Comparison of ENCODE assay signal across 14 mouse cellular contexts in genomic region chr12:17701795-17702194, GRCm38 (mm10). TPM values are rescaled to one million over a fixed set of nuclear protein-coding genes. Genes with fewer than 3 reads are reported as not detected.
DNase-seq lines count a peak whose midpoint lies in the region; ATAC-seq lines count a peak whose summit lies in the region.
"Had no signal": no experiment of that assay in that cellular context is flagged by ENCODE, and none has a peak within 500 bp of the region (broad histone marks: within the 10 kb centered on the region; RNA-seq: fewer than 3 reads in every experiment).

No protein-coding gene starts in this region.

- no peaks in the 10 kb centered on the region for H3K36me3 ChIP-seq in heart, embryonic 16.5 days (ENCODE audit: control insufficient read depth, insufficient read depth)
- no peaks in the 10 kb centered on the region for H3K36me3 ChIP-seq in liver, embryonic 15.5 days (replicated peaks)
- no peaks in the 10 kb centered on the region for H3K36me3 ChIP-seq in intestine, embryonic 16.5 days (ENCODE audit: control insufficient read depth, insufficient read depth, low read length)
- H3K36me3 ChIP-seq: embryonic facial prominence, embryonic 10.5 days; hindbrain, embryonic 13.5 days had no signal

- no peak overlapping the region for H3K9ac ChIP-seq in heart, embryonic 16.5 days (ENCODE audit: low read length)
- no peak overlapping the region for H3K9ac ChIP-seq in liver, embryonic 15.5 days
- no peak overlapping the region for H3K9ac ChIP-seq in intestine, embryonic 16.5 days (ENCODE audit: low read depth, low read length)
- H3K9ac ChIP-seq: hindbrain, embryonic 13.5 days had no signal

- no peaks in the 10 kb centered on the region for H3K27me3 ChIP-seq in heart, embryonic 16.5 days (ENCODE audit: control insufficient read depth, insufficient read depth, low read length)
- no peaks in the 10 kb centered on the region for H3K27me3 ChIP-seq in liver, embryonic 15.5 days
- no peaks in the 10 kb centered on the region for H3K27me3 ChIP-seq in intestine, embryonic 16.5 days (replicated peaks; ENCODE audit: control insufficient read depth, insufficient read depth, low read length)
- H3K27me3 ChIP-seq: hindbrain, embryonic 13.5 days had no signal

- DNase-seq in heart, postnatal 10 days: no peak
- no peak for DNase-seq in liver
- no peak for DNase-seq in B cell, adult 2 months
- DNase-seq: adrenal gland, postnatal 25 days; kidney, adult 9 months; right cerebral cortex, postnatal 25 days; thymus, adult 2 months had no signal

- H3K9me3 ChIP-seq in heart, embryonic 16.5 days (replicated peaks; ENCODE audit: control insufficient read depth, low read length): no peaks in the 10 kb centered on the region
- no peaks in the 10 kb centered on the region for H3K9me3 ChIP-seq in liver, embryonic 15.5 days (replicated peaks)
- no peaks in the 10 kb centered on the region for H3K9me3 ChIP-seq in intestine, embryonic 16.5 days (ENCODE audit: control insufficient read depth, low read length)
- H3K9me3 ChIP-seq: embryonic facial prominence, embryonic 10.5 days; hindbrain, embryonic 13.5 days had no signal

- intact Hi-C loops in heart, postnatal 10 days (cut with DNase I): no loop called here

- WGBS in heart, embryonic 16.5 days: 50% methylated on average over 2 of the region's 2 CpGs
- 58% methylated on average over 2 of the region's 2 CpGs for WGBS in liver, embryonic 15.5 days (ENCODE audit: insufficient replicate concordance)
- 27% methylated on average over 2 of the region's 2 CpGs for WGBS in intestine, embryonic 16.5 days

- peaks cover 10% of the 10 kb centered on the region for H3K4me1 ChIP-seq in heart, embryonic 16.5 days (ENCODE audit: control insufficient read depth, insufficient read depth, low read length)
- H3K4me1 ChIP-seq in liver, embryonic 15.5 days (replicated peaks): peaks cover 37% of the 10 kb centered on the region
- peaks cover 46% of the 10 kb centered on the region for H3K4me1 ChIP-seq in brown adipose tissue, adult 24 weeks (ENCODE audit: control insufficient read depth, insufficient read depth, insufficient read length, low read length)
- peaks cover 34% of the 10 kb centered on the region for H3K4me1 ChIP-seq in intestine, embryonic 16.5 days (ENCODE audit: control insufficient read depth, insufficient read depth, low read length)

- no peak overlapping the region for H3K4me3 ChIP-seq in heart, embryonic 16.5 days (ENCODE audit: low read length)
- no peak overlapping the region for H3K4me3 ChIP-seq in liver, embryonic 15.5 days (replicated peaks)
- peak overlapping the region; percentile 16; the same call in 1 of the 2 replicates for H3K4me3 ChIP-seq in brown adipose tissue, adult 24 weeks (ENCODE audit: insufficient read depth, low read depth, low read length)
- H3K4me3 ChIP-seq in intestine, embryonic 16.5 days (ENCODE audit: low read length): no peak overlapping the region
- H3K4me3 ChIP-seq: embryonic facial prominence, embryonic 10.5 days; hindbrain, embryonic 13.5 days had no signal

- H3K4me2 ChIP-seq in heart, embryonic 16.5 days (ENCODE audit: low read depth, low read length): no peak overlapping the region
- H3K4me2 ChIP-seq in liver, embryonic 15.5 days: no peak overlapping the region
- no peak overlapping the region for H3K4me2 ChIP-seq in intestine, embryonic 16.5 days (ENCODE audit: low read depth, low read length)
- H3K4me2 ChIP-seq: hindbrain, embryonic 13.5 days had no signal

- no peak for ATAC-seq in heart, embryonic 16.5 days (replicated peaks; ENCODE audit: extremely low read depth, insufficient read depth, low FRiP score)
- ATAC-seq in liver, embryonic 15.5 days (ENCODE audit: insufficient read depth): no peak
- ATAC-seq in intestine, embryonic 16.5 days: peak; percentile 9; the same call in 1 of the 2 replicates

- H3K27ac ChIP-seq in heart, embryonic 16.5 days (ENCODE audit: low read length): peak overlapping the region; percentile 10; the same call in 1 of the 2 replicates
- H3K27ac ChIP-seq in liver, embryonic 15.5 days (replicated peaks): 0 out of 2 replicates have a peak overlapping the region, but pooled peaks have one; percentile 38
- peak overlapping the region; percentile 81 for H3K27ac ChIP-seq in brown adipose tissue, adult 24 weeks (replicated peaks; ENCODE audit: low read depth, low read length)
- no peak overlapping the region for H3K27ac ChIP-seq in intestine, embryonic 16.5 days (ENCODE audit: low read length)
- H3K27ac ChIP-seq: embryonic facial prominence, embryonic 10.5 days; macrophage had no signal

RNA-seq across cellular contexts. Expression of gene Hpcal1, which starts 11.1 kb away (rescaled TPM):
- polyA plus RNA-seq in heart, embryonic 16.5 days (2015; fragmentation: Nextera tagmentation; extraction: Ambion mirVana): 32.7 and 33.4 TPM in 2 replicates
- 10 to 100 TPM; 22.7 to 31.7 TPM for total RNA-seq in heart, postnatal 10 days (2021)
- polyA plus RNA-seq in liver, embryonic 15.5 days (2015; fragmentation: Nextera tagmentation; extraction: Ambion mirVana): 20.3 and 22.2 TPM in 2 replicates
- 7.2 and 8.0 TPM in 2 replicates for polyA plus RNA-seq in brown adipose tissue, adult 24 weeks (2012; ENCODE audit: insufficient read depth, insufficient read length, missing spikeins)
- 48.7 and 50.3 TPM in 2 replicates for polyA plus RNA-seq in intestine, embryonic 16.5 days (2015; fragmentation: Nextera tagmentation; extraction: Ambion mirVana)
